Mouse (Mus musculus): Measurements from ENCODE around the gene Igsf9. TPM values are rescaled to one million over a fixed set of nuclear protein-coding genes. Genes with fewer than 3 reads are reported as not detected.

Gene Igsf9
- polyA plus RNA-seq, 1 experiment from 2014 or later: 83.2 TPM

DNA sequence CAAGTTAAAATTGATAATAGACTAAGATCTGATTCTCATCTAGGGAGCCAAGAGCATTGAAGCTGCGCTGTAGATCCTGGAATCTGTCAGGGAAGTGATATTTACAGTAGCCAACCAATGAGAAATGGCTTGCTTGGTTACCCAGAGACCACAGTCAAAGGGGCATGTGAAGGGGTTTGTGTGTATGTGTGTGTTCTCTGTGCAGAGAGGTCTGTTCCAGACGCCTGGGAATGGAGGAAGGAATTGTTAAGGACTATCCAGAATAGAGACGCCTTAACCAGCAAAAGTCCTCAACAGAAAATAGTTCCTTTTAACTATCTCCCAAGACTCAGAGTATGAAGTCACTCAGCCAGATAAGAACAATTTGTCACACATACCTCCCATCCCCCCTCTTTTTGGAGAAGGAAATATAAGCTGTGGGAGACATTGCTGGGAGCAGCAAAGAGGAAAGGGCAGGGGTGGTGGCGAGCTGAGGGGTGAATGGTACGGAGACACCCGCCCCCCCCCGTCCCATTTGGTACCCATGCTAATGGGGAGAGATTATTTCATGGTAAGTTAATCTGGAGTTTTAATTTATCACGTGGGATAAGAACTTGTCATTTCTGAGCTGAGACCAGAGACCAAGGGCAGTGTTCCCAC, 11.7 kb upstream of the Igsf9 start:
- H3K9me3 ChIP-seq: no peaks in the 10 kb centered on the region
- no peak overlapping the region for H3K4me2 ChIP-seq
- ATAC-seq (ENCODE audit: insufficient number of reproducible peaks, insufficient read depth, low FRiP score, low TSS enrichment, low read depth): no peak
- no peak overlapping the region for H3K9ac ChIP-seq
- no peaks in the 10 kb centered on the region for H3K27me3 ChIP-seq
- H3K4me1 ChIP-seq: no peaks in the 10 kb centered on the region
- no peak overlapping the region for H3K27ac ChIP-seq
- WGBS: 61% methylated on average over 8 of the region's 8 CpGs
- no peaks in the 10 kb centered on the region for H3K36me3 ChIP-seq
- H3K4me3 ChIP-seq: no peak overlapping the region

DNA sequence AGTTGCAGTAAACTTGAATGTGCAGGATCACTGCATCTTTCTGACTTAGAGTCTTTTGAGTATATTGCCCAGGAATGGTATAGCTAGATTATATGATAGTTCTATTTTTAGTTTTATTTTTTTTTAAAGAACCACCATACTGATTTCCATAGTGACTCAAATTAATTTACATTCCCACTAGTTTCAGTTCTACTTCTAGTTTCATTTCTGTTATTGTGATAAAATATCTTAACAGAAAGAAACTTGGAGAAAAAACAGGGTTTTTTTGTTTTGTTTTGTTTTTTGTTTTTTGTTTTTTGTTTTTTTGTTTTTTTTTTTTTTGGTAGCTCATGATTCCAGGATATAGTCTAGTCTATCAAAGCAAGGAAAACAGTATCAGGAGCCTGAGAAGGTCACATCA, 8.7 kb upstream of the Igsf9 start:
- no peak for ATAC-seq (ENCODE audit: insufficient number of reproducible peaks, insufficient read depth, low FRiP score, low TSS enrichment, low read depth)
- H3K27ac ChIP-seq: no peak overlapping the region
- no peak overlapping the region for H3K4me3 ChIP-seq
- no peaks in the 10 kb centered on the region for H3K4me1 ChIP-seq
- no peak overlapping the region for H3K9ac ChIP-seq
- H3K27me3 ChIP-seq: no peaks in the 10 kb centered on the region
- H3K4me2 ChIP-seq: no peak overlapping the region
- no peaks in the 10 kb centered on the region for H3K9me3 ChIP-seq
- no peaks in the 10 kb centered on the region for H3K36me3 ChIP-seq

DNA sequence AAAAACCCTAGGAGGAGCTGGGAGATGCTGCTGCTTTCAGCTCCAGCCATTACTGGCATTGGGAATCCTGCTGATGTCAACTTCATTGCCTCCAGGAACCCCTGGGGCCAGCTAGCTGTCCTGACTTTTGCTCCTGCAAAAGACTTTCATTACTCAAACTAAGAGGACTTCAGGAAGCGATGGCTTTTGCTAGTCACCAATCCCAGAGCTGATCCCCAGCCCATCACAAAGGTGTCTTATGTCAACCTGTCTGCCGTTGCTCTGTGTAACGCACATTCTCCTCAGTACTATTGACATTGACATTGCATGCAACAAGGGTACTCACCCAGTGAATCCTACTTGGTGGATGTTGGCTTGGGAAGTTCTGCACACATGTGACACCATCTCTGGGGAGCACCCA, 7.4 kb upstream of the Igsf9 start:
- no peak overlapping the region for H3K4me2 ChIP-seq
- no peaks in the 10 kb centered on the region for H3K4me1 ChIP-seq
- no peaks in the 10 kb centered on the region for H3K9me3 ChIP-seq
- H3K4me3 ChIP-seq: no peak overlapping the region
- ATAC-seq (ENCODE audit: insufficient number of reproducible peaks, insufficient read depth, low FRiP score, low TSS enrichment, low read depth): no peak
- H3K9ac ChIP-seq: no peak overlapping the region
- H3K36me3 ChIP-seq: no peaks in the 10 kb centered on the region
- H3K27ac ChIP-seq: no peak overlapping the region
- H3K27me3 ChIP-seq: no peaks in the 10 kb centered on the region
- WGBS: 69% methylated on average over 3 of the region's 3 CpGs

DNA sequence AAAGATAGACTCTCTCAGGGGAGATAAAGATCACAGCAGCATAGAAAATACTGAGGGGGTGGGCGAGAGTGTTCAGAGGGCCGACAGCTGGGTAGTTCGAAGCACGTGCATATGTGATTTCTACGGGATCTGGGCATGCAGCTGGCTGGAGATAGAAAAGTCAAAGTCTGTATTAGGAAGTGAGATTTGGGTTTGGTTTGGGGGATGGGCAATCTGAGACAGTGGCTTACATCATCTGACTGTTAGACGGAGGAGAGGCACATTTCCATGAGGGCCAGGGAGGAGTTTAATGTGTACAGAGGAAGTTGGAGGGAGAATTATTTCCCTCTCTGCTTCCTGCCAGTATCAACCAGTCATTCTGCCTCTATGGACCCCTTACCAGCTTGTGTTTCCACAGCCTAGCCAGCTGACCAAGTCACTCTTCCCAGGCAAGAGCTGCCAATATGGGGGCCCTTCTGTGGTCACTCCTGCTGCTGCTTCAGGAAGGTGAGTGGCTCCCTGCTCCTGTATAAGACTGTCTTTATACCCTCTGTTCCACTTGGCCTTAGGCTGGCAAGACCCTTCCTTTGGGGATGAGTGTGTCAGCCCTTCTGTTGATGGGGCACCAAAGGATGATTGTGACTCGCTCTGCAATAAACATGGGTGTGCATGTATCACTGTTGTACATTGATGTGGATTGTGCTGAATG, 6.4 kb upstream of the Igsf9 start, which contains the start of gene Slamf9:
Slamf9 (plus strand) TSS at position 305 of the 688 bp plus-strand sequence.
- Histone ChIP-seq H3K27ac (no peak within 1 kb of the TSS), H3K4me2 (no peak within 1 kb of the TSS), H3K36me3 (no peaks in the 10 kb centered on the region), H3K9me3 (no peaks in the 10 kb centered on the region), H3K9ac (no peak within 1 kb of the TSS), H3K27me3 (no peaks in the 10 kb centered on the region), H3K4me1 (no peaks in the 10 kb centered on the region), H3K4me3 (no peak within 1 kb of the TSS)
- no peak for ATAC-seq (ENCODE audit: insufficient number of reproducible peaks, insufficient read depth, low FRiP score, low TSS enrichment, low read depth)
- WGBS: 62% methylated on average over 7 of the region's 7 CpGs

DNA sequence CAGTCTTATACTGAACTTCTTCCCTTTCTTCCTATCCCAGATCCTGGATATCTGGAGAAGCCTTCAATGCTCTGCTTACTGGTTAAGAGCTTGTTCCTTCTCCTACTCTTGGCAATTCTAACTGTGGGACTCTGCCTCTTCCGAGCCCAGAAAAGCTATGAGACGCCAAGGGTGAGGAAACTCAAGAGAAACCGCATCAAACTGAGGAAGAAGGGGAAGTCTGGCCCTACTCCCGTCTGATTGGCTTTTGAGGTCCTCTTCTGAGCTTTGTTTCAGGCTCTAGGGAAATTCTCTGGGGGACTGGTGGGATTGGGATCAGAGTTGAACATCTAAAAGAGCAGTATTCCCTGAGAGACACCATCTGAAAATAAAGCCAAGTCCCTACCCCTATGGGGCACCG, 3.6 kb upstream of the Igsf9 start:
- H3K27me3 ChIP-seq: no peaks in the 10 kb centered on the region
- no peaks in the 10 kb centered on the region for H3K36me3 ChIP-seq
- 77% methylated on average over 5 of the region's 5 CpGs for WGBS
- no peak overlapping the region for H3K4me2 ChIP-seq
- no peak overlapping the region for H3K4me3 ChIP-seq
- ATAC-seq (ENCODE audit: insufficient number of reproducible peaks, insufficient read depth, low FRiP score, low TSS enrichment, low read depth): no peak
- no peaks in the 10 kb centered on the region for H3K9me3 ChIP-seq
- no peak overlapping the region for H3K9ac ChIP-seq
- H3K4me1 ChIP-seq: peaks cover 10% of the 10 kb centered on the region
- H3K27ac ChIP-seq: no peak overlapping the region

DNA sequence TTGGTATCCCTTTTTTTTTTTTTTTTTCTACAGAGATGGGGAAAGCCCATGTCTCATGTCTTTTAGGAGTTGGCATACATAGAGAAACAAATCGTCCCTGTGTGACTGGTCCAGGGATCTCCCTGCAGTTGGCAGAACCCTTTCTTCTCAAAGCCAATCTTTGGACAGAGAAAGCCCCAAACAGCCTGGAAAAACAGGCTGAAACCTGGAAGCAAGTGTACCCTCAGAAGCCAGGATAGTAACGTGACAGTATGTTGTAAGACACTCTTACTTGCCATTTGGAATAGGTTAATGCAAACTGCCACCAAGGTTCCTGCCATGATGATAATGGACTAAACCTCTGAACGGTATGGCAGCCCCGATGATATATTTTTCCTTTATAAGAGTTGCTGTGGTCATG, 1.2 kb upstream of the Igsf9 start:
- no peak for ATAC-seq (ENCODE audit: insufficient number of reproducible peaks, insufficient read depth, low FRiP score, low TSS enrichment, low read depth)
- no peak overlapping the region for H3K4me2 ChIP-seq
- H3K27me3 ChIP-seq: no peaks in the 10 kb centered on the region
- H3K9me3 ChIP-seq: no peaks in the 10 kb centered on the region
- H3K4me1 ChIP-seq: peaks cover 34% of the 10 kb centered on the region
- H3K36me3 ChIP-seq: peaks cover 4% of the 10 kb centered on the region; the same call in 1 of the 2 replicates
- 91% methylated on average over 4 of the region's 4 CpGs for WGBS
- no peak overlapping the region for H3K27ac ChIP-seq
- H3K4me3 ChIP-seq: no peak overlapping the region
- H3K9ac ChIP-seq: no peak overlapping the region

DNA sequence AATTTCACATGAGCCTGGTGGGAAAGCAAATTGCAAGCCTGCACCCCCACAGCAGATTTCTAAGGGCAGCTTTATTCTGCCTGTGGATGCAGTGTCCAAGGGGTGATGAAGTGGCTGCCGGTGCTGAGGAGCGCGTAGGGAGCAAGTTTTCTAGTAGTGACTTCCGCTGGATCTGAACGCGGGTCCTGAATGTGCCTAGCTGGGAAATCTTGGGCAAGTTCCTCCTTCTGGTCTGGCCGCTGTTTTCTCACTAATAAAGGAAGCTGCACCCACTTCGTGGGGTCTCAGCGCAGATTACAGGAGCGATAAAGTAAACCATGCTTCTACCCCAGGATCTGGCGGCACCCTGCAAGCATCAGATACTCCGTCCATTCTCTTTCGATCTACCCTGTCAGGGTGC, 477 bp upstream of the Igsf9 start:
- Histone ChIP-seq H3K4me2 (peak overlapping the region; percentile 77), H3K36me3 (peaks cover 4% of the 10 kb centered on the region; the same call in 1 of the 2 replicates), H3K9ac (peak overlapping the region; percentile 78), H3K27ac (peak overlapping the region; percentile 68; the same call in 1 of the 2 replicates), H3K4me3 (peak overlapping the region; percentile 69), H3K9me3 (no peaks in the 10 kb centered on the region), H3K4me1 (peaks cover 41% of the 10 kb centered on the region), H3K27me3 (no peaks in the 10 kb centered on the region)
- WGBS: 12% methylated on average over 13 of the region's 13 CpGs
- no peak for ATAC-seq (ENCODE audit: insufficient number of reproducible peaks, insufficient read depth, low FRiP score, low TSS enrichment, low read depth)

DNA sequence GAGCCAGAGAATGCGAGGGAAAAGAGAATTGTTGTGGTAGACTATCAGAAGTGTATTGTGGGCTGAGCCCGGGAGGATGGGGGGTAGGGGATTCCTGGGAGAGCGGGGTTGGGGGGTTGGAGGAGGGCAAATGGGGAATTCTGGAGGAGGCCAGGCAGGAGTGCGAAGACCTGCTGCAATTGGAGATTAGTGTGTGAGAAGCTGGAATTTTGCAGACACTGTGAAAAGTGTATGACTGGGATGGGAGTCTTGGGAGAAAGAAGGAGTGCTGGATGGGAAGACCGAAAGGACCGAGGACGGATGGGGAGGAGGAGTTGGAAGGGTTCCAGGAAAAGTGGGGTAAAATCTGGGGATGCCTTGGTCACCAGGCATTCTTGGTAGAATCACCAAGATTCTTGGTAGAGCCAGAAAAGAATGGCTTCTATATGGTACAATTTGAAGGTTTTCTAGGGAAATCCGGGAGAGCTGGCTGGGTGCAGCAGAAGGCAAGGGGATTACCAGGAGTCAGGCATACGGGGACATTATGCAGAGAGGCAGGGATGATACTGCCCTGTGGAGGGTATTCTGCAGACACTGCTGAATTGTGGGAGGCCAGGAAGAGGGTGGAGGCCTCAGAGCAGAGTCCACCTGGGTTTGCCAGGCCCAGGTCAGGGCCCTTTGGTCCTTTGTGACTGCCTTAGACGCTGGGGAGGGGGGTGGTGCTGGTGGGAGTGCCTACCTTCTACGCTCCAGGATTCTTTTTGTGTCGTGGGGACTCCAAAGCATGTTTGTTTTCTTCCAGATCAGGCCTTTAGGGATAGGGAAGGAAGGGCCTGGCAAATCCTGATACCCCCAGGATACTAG, 1.2 kb downstream of the Igsf9 start:
- Histone ChIP-seq H3K36me3 (peaks cover 12% of the 10 kb centered on the region; the same call in 1 of the 2 replicates), H3K4me3 (peak overlapping the region; percentile 69), H3K4me1 (peaks cover 52% of the 10 kb centered on the region), H3K4me2 (peak overlapping the region; percentile 77), H3K9ac (peak overlapping the region; percentile 78), H3K9me3 (no peaks in the 10 kb centered on the region), H3K27ac (peak overlapping the region; percentile 86), H3K27me3 (no peaks in the 10 kb centered on the region)
- ATAC-seq (ENCODE audit: insufficient number of reproducible peaks, insufficient read depth, low FRiP score, low TSS enrichment, low read depth): no peak
- WGBS: under 1% methylated on average over 12 of the region's 12 CpGs

DNA sequence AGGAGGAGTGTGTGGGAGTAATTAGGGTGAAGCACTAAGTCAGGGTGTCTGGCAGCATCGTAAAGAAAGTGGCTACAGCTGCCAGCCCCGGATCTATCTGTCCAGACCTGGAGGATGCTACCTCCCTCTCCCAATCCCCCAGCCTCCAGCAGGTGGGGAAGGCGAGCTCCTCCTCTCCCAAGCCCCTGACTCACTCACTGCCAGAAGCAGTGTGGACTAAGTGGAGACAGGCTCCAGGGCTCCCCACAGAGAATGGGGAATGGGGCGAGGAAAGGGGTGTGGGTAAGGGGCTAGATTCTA, 1.7 kb downstream of the Igsf9 start:
- peak overlapping the region; percentile 62 for H3K27ac ChIP-seq
- ATAC-seq (ENCODE audit: insufficient number of reproducible peaks, insufficient read depth, low FRiP score, low TSS enrichment, low read depth): no peak
- peak overlapping the region; percentile 77 for H3K4me2 ChIP-seq
- peak overlapping the region; percentile 78 for H3K9ac ChIP-seq
- WGBS: 13% methylated on average over 4 of the region's 4 CpGs
- no peaks in the 10 kb centered on the region for H3K9me3 ChIP-seq
- H3K4me3 ChIP-seq: peak overlapping the region; percentile 69
- no peaks in the 10 kb centered on the region for H3K27me3 ChIP-seq
- H3K36me3 ChIP-seq: peaks cover 12% of the 10 kb centered on the region; the same call in 1 of the 2 replicates
- H3K4me1 ChIP-seq: peaks cover 56% of the 10 kb centered on the region

DNA sequence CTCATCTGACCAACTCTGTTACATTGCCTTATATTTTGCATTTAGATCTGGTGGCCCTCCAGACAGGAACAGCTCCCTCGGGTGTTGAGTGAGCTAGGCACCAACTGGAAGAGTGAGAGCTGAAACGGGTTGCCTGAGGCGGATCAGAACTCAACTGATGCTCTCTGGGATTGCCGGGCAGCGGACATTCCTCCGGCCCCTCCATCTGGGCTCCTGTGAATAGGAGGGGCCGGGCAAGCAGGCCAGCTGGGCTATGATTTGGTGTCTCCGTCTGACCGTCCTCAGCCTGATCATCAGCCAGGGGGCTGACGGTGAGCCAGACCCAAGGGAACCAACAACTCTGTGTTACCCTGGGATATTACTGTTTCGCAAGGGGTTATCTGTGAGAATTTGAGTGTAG, 2.6 kb downstream of the Igsf9 start:
- no peaks in the 10 kb centered on the region for H3K9me3 ChIP-seq
- no peak overlapping the region for H3K27ac ChIP-seq
- no peaks in the 10 kb centered on the region for H3K27me3 ChIP-seq
- 36% methylated on average over 11 of the region's 11 CpGs for WGBS
- peaks cover 12% of the 10 kb centered on the region; the same call in 1 of the 2 replicates for H3K36me3 ChIP-seq
- peaks cover 59% of the 10 kb centered on the region for H3K4me1 ChIP-seq
- peak overlapping the region; percentile 78 for H3K9ac ChIP-seq
- ATAC-seq (ENCODE audit: insufficient number of reproducible peaks, insufficient read depth, low FRiP score, low TSS enrichment, low read depth): no peak
- H3K4me3 ChIP-seq: peak overlapping the region; percentile 69
- H3K4me2 ChIP-seq: peak overlapping the region; percentile 77

DNA sequence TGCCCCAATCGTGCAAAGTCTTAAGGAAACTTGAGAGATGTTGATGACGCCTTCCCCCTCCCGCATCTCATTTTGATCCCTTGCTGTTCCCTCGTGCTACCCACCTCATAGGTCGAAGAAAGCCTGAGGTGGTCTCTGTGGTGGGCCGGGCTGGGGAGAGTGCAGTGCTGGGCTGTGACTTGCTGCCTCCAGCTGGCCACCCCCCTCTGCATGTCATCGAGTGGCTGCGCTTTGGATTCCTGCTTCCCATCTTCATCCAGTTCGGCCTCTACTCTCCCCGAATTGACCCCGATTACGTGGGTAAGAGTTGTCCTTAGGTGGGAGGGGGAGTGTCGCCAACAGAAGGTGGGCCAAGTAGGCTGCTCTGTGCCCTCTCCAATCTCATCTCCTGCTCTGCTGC, 3.1 kb downstream of the Igsf9 start:
- peaks cover 12% of the 10 kb centered on the region; the same call in 1 of the 2 replicates for H3K36me3 ChIP-seq
- H3K27me3 ChIP-seq: no peaks in the 10 kb centered on the region
- peak overlapping the region; percentile 69 for H3K4me3 ChIP-seq
- no peak for ATAC-seq (ENCODE audit: insufficient number of reproducible peaks, insufficient read depth, low FRiP score, low TSS enrichment, low read depth)
- no peak overlapping the region for H3K27ac ChIP-seq
- peak overlapping the region; percentile 77 for H3K4me2 ChIP-seq
- H3K9ac ChIP-seq: peak overlapping the region; percentile 78
- H3K4me1 ChIP-seq: peaks cover 60% of the 10 kb centered on the region
- no peaks in the 10 kb centered on the region for H3K9me3 ChIP-seq
- 48% methylated on average over 13 of the region's 13 CpGs for WGBS
